Mouse (Mus musculus) hindbrain, embryonic 14.5 days (tissue): ENCODE results near the gene Sh2d1b2. TPM values are rescaled to one million over a fixed set of nuclear protein-coding genes. Genes with fewer than 3 reads are reported as not detected.
A peak's percentile ranks its signal among the peaks of the same experiment; 100 is the strongest.
"Not testable (repeated sequence)": the region's sequence is repeated elsewhere in the genome, so short reads cannot be mapped to it uniquely, and the experiment has no call there.

Experiments used
- ATAC-seq: fragments of 200-750 bp; cut with Nextera tagmentation; 2 replicates; pipeline ENCODE4 v1.8.0; 2017; ENCODE audit warnings: moderate number of reproducible peaks, mild to moderate bottlenecking, moderate TSS enrichment, moderate library complexity; ENCODE audit not compliant: low FRiP score
- DNase-seq: peaks from one replicate; pipeline ENCODE4 v3.0.0-alpha.2; 2015; ENCODE audit warnings: low spot score
- H3K27ac ChIP-seq: fragments of 300-500 bp; sonication (generic); 2 replicates; pipeline ENCODE4 v1.5.1; 2014; ENCODE audit warnings: mild to moderate bottlenecking, moderate library complexity
- H3K27me3 ChIP-seq: fragments of 300-500 bp; sonication (generic); 2 replicates; pipeline ENCODE4 v1.6.1; 2014; ENCODE audit warnings: mild to moderate bottlenecking, low read length, mixed read lengths; ENCODE audit not compliant: control insufficient read depth, insufficient read depth
- H3K36me3 ChIP-seq: fragments of 300-500 bp; sonication (generic); replicated peaks from 2 replicates; pipeline ENCODE4 v1.6.1; 2014; ENCODE audit not compliant: control insufficient read depth, insufficient read depth
- H3K4me1 ChIP-seq: fragments of 300-500 bp; sonication (generic); replicated peaks from 2 replicates; pipeline ENCODE4 v1.6.1; 2014; ENCODE audit warnings: antibody characterized with exemption, low read length, mixed read lengths; ENCODE audit not compliant: control insufficient read depth, insufficient read depth
- H3K4me2 ChIP-seq: fragments of 300-500 bp; sonication (generic); replicated peaks from 2 replicates; pipeline ENCODE4 v1.6.1; 2014; ENCODE audit warnings: mild to moderate bottlenecking, moderate library complexity
- H3K4me3 ChIP-seq: fragments of 300-500 bp; sonication (generic); replicated peaks from 2 replicates; pipeline ENCODE4 v1.5.1; 2014; ENCODE audit warnings: mild to moderate bottlenecking, low read length
- H3K9ac ChIP-seq: fragments of 300-500 bp; sonication (generic); 2 replicates; pipeline ENCODE4 v1.6.1; 2014
- H3K9me3 ChIP-seq: fragments of 300-500 bp; sonication (generic); 2 replicates; pipeline ENCODE4 v1.6.1; 2016; ENCODE audit warnings: low read length; ENCODE audit not compliant: control insufficient read depth
- WGBS: fragments of 180-500 bp; shearing (Covaris S2); extraction: QIAGEN DNeasy Blood & Tissue Kit; methylation state at CpG from one replicate; pipeline ENCODE4 v1.1.7; 2014; 5-methylcytosine and 5-hydroxymethylcytosine counted together
- polyA plus RNA-seq: library from polyadenylated mRNA; unstranded; fragments of >200 nt; fragmentation: Nextera tagmentation; extraction: Ambion mirVana; gene quantifications from 2 replicates; pipeline ENCODE4 v1.2.1, GENCODE M21; 2014

Sh2d1b2 gene
- polyA plus RNA-seq: not detected in 2 replicates

- ATAC-seq, H3K4me3 ChIP-seq: not testable (repeated sequence)
- 70% methylated on average over 5 of the region's 6 CpGs for whole genome bisulfite sequencing
Measured at GRCm38 (mm10) chr1:170232688-170233087, at the start of gene Sh2d1b2. Sh2d1b2 (plus strand) TSS chr1:170232749.

GRCm38 (mm10) chr1:170185137-170185536, 47.4 kb upstream of the Sh2d1b2 start:
- Histone ChIP-seq H3K36me3 (no peaks in the 10 kb centered on the region), H3K9me3 (no peaks in the 10 kb centered on the region), H3K9ac (no peak overlapping the region), H3K4me1 (no peaks in the 10 kb centered on the region), H3K27ac (no peak overlapping the region), H3K4me3 (no peak overlapping the region), H3K27me3 (no peaks in the 10 kb centered on the region), H3K4me2 (no peak overlapping the region)
- ATAC-seq: no peak
- no peak for DNase-seq
- WGBS: 97% methylated on average over 3 of the region's 3 CpGs

More at GRCm38 (mm10) chr1:170232688-170233087, at the start of gene Sh2d1b2:
- not testable (repeated sequence) for H3K9me3 ChIP-seq, H3K36me3 ChIP-seq, H3K4me1 ChIP-seq, H3K4me2 ChIP-seq, H3K27ac ChIP-seq, DNase-seq, H3K9ac ChIP-seq, H3K27me3 ChIP-seq

- Histone ChIP-seq H3K9me3 (no peaks in the 10 kb centered on the region), H3K4me1 (no peaks in the 10 kb centered on the region), H3K4me2 (no peak overlapping the region), H3K27me3 (no peaks in the 10 kb centered on the region), H3K36me3 (no peaks in the 10 kb centered on the region; the same call in 1 of the 2 replicates), H3K4me3 (no peak overlapping the region), H3K9ac (no peak overlapping the region), H3K27ac (no peak overlapping the region)
- DNase-seq (no peak), ATAC-seq (no peak)
- 90% methylated on average over 5 of the region's 5 CpGs for WGBS
Measured at GRCm38 (mm10) chr1:170186531-170186930, 46.0 kb upstream of the Sh2d1b2 start.

GRCm38 (mm10) chr1:170188601-170189000, 43.9 kb upstream of the Sh2d1b2 start:
- Histone ChIP-seq H3K36me3 (peaks cover 16% of the 10 kb centered on the region), H3K4me2 (no peak overlapping the region), H3K27me3 (no peaks in the 10 kb centered on the region), H3K9me3 (no peaks in the 10 kb centered on the region), H3K9ac (no peak overlapping the region), H3K4me3 (no peak overlapping the region), H3K27ac (no peak overlapping the region), H3K4me1 (no peaks in the 10 kb centered on the region)
- ATAC-seq (no peak), DNase-seq (no peak)
- 79% methylated on average over 11 of the region's 11 CpGs for WGBS

- Histone ChIP-seq H3K4me2 (no peak overlapping the region), H3K27me3 (no peaks in the 10 kb centered on the region), H3K36me3 (peaks cover 32% of the 10 kb centered on the region), H3K9ac (no peak overlapping the region), H3K4me1 (no peaks in the 10 kb centered on the region), H3K4me3 (no peak overlapping the region), H3K27ac (no peak overlapping the region), H3K9me3 (no peaks in the 10 kb centered on the region)
- 86% methylated on average over 4 of the region's 4 CpGs for WGBS
- DNase-seq (no peak), ATAC-seq (no peak)
Measured at GRCm38 (mm10) chr1:170190225-170190624, 42.3 kb upstream of the Sh2d1b2 start.

GRCm38 (mm10) chr1:170191925-170192324, 40.6 kb upstream of the Sh2d1b2 start:
- Histone ChIP-seq H3K4me2 (no peak overlapping the region), H3K27me3 (no peaks in the 10 kb centered on the region), H3K4me3 (no peak overlapping the region), H3K4me1 (no peaks in the 10 kb centered on the region), H3K9me3 (no peaks in the 10 kb centered on the region), H3K9ac (no peak overlapping the region), H3K36me3 (peaks cover 44% of the 10 kb centered on the region), H3K27ac (no peak overlapping the region)
- DNase-seq (no peak), ATAC-seq (no peak)
- WGBS: 92% methylated on average over 1 of the region's 1 CpGs

GRCm38 (mm10) chr1:170196211-170196610, 36.3 kb upstream of the Sh2d1b2 start:
- H3K27ac ChIP-seq: no peak overlapping the region

GRCm38 (mm10) chr1:170200379-170200778, 32.2 kb upstream of the Sh2d1b2 start:
- Histone ChIP-seq H3K9me3 (no peaks in the 10 kb centered on the region), H3K27me3 (no peaks in the 10 kb centered on the region), H3K9ac (no peak overlapping the region), H3K4me3 (no peak overlapping the region), H3K4me1 (no peaks in the 10 kb centered on the region), H3K4me2 (no peak overlapping the region), H3K27ac (no peak overlapping the region), H3K36me3 (peaks cover 83% of the 10 kb centered on the region)
- peak; percentile 24; the same call in 1 of the 2 replicates for ATAC-seq
- peak; percentile 61 for DNase-seq
- 82% methylated on average over 3 of the region's 3 CpGs for WGBS

More at GRCm38 (mm10) chr1:170196211-170196610, 36.3 kb upstream of the Sh2d1b2 start:
- ATAC-seq: no peak
- Histone ChIP-seq H3K4me3 (no peak overlapping the region), H3K4me1 (no peaks in the 10 kb centered on the region), H3K36me3 (peaks cover 83% of the 10 kb centered on the region), H3K27me3 (no peaks in the 10 kb centered on the region), H3K4me2 (no peak overlapping the region), H3K9ac (no peak overlapping the region), H3K9me3 (no peaks in the 10 kb centered on the region)
- no peak for DNase-seq
- 94% methylated on average over 8 of the region's 8 CpGs for WGBS

GRCm38 (mm10) chr1:170206395-170206794, 26.2 kb upstream of the Sh2d1b2 start:
- H3K4me1 ChIP-seq: no peaks in the 10 kb centered on the region
- no peak for ATAC-seq
- no peak overlapping the region for H3K4me3 ChIP-seq
- H3K27me3 ChIP-seq: no peaks in the 10 kb centered on the region
- DNase-seq: no peak
- WGBS: 98% methylated on average over 6 of the region's 6 CpGs
- no peaks in the 10 kb centered on the region for H3K9me3 ChIP-seq
- no peak overlapping the region for H3K27ac ChIP-seq
- no peak overlapping the region for H3K4me2 ChIP-seq
- H3K36me3 ChIP-seq: peaks cover 92% of the 10 kb centered on the region
- no peak overlapping the region for H3K9ac ChIP-seq
